Mouse (Mus musculus): ENCODE measurements around the gene Stk38. TPM values are rescaled to one million over a fixed set of nuclear protein-coding genes. Genes with fewer than 3 reads are reported as not detected.

Gene Stk38
- polyA plus RNA-seq, 1 experiment from 2014 or later: 136 TPM

DNA sequence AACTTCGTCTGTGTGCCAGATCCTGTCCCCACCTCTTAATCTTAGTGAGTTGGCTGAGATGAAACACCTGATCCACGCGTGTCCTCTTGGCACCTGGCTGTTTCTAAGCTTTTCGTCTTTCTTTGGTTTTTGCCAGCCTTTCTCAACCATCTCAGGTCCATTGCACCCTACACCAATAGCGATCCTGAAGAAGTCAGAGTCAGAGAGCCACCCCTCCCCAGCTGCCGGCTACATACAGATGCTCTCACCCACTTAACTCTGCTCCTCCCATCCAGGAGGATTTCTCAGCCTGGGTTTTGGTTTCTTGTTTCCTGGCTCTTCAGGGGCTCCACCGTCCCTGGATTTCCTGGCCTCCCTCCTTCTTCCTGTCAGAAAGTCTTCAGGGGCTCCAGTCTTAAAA lies 11.6 kb upstream of the Stk38 start:
- Histone ChIP-seq H3K36me3 (ENCODE audit: control insufficient read depth, insufficient read depth) (no peaks in the 10 kb centered on the region), H3K27me3 (replicated peaks; ENCODE audit: control insufficient read depth, insufficient read depth, low read length) (no peaks in the 10 kb centered on the region; the same call in 1 of the 2 replicates), H3K4me1 (replicated peaks; ENCODE audit: control insufficient read depth, insufficient read depth, low read length) (no peaks in the 10 kb centered on the region), H3K4me3 (replicated peaks; ENCODE audit: low read length) (no peak overlapping the region), H3K9ac (replicated peaks; ENCODE audit: low read depth, low read length) (no peak overlapping the region), H3K27ac (ENCODE audit: low read length) (no peak overlapping the region), H3K9me3 (ENCODE audit: control insufficient read depth, low read length) (no peaks in the 10 kb centered on the region), H3K4me2 (ENCODE audit: low read length) (no peak overlapping the region)
- no peak for ATAC-seq
- 84% methylated on average over 7 of the region's 7 CpGs for WGBS

DNA sequence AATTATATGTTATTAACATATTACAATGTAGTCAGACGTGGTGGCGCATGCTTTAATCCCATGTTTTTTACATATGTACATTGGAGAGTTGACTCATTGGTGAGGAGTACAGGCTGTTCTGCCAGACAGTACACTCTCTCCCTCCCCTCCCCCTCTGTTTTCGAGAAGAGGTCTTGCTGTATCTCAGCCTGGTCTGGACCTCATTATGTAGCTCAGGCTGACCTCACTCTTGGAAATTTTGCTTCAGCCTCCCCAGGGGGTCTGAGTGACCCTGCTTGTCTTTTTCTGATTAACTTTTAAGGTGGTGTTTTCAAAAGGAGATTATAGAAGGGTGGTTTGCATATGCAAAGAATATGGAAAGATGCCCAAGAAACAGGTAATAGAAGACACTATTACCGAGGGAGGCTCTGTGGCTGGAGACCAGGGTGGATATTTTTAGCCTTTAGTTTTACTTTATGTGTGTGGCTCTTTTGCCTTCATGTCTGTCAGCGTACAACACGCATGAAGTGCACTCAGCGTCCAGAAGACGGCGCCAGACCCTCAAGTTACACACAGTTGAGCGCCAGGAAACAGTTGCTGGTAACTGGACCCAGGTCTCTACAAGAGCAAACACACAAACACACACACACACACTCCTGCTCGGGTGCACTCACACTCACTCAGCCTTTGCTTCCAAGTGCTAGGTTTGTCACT lies 10.6 kb upstream of the Stk38 start:
- H3K4me3 ChIP-seq (replicated peaks; ENCODE audit: low read length): no peak overlapping the region
- 44% methylated on average over 11 of the region's 11 CpGs for WGBS
- no peaks in the 10 kb centered on the region for H3K4me1 ChIP-seq (replicated peaks; ENCODE audit: control insufficient read depth, insufficient read depth, low read length)
- H3K36me3 ChIP-seq (ENCODE audit: control insufficient read depth, insufficient read depth): no peaks in the 10 kb centered on the region
- no peaks in the 10 kb centered on the region for H3K9me3 ChIP-seq (ENCODE audit: control insufficient read depth, low read length)
- H3K27ac ChIP-seq (ENCODE audit: low read length): no peak overlapping the region
- no peak overlapping the region for H3K4me2 ChIP-seq (ENCODE audit: low read length)
- no peak for ATAC-seq
- H3K9ac ChIP-seq (replicated peaks; ENCODE audit: low read depth, low read length): no peak overlapping the region
- H3K27me3 ChIP-seq (replicated peaks; ENCODE audit: control insufficient read depth, insufficient read depth, low read length): no peaks in the 10 kb centered on the region; the same call in 1 of the 2 replicates

GRCm38 (mm10) chr17:29016705-29017104 lies 8.9 kb upstream of the Stk38 start:
- ATAC-seq: no peak
- Histone ChIP-seq H3K4me1 (replicated peaks; ENCODE audit: control insufficient read depth, insufficient read depth, low read length) (no peaks in the 10 kb centered on the region), H3K27me3 (replicated peaks; ENCODE audit: control insufficient read depth, insufficient read depth, low read length) (no peaks in the 10 kb centered on the region), H3K36me3 (ENCODE audit: control insufficient read depth, insufficient read depth) (no peaks in the 10 kb centered on the region), H3K27ac (ENCODE audit: low read length) (no peak overlapping the region), H3K4me2 (ENCODE audit: low read length) (no peak overlapping the region), H3K9me3 (ENCODE audit: control insufficient read depth, low read length) (no peaks in the 10 kb centered on the region), H3K4me3 (replicated peaks; ENCODE audit: low read length) (no peak overlapping the region), H3K9ac (replicated peaks; ENCODE audit: low read depth, low read length) (no peak overlapping the region)
- 88% methylated on average over 4 of the region's 4 CpGs for WGBS

DNA sequence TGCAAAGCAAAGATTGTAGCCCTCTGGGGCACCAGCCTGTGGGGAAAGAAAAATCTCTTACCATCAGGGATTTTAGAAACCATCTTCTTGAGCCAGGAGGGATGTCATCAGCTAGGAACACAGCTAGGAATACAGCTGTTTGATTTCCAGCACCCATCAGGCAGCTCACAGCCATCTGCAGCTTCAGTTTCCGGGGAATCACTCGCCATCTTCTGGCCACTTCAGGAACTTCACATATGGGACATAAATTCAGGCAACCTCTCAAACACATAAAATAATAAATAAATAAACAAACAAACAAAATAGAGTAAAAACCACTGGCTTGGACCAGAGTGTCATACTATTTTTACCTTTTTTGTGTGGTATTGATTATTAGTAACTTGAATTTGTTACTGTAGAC lies 7.8 kb upstream of the Stk38 start:
- no peaks in the 10 kb centered on the region for H3K9me3 ChIP-seq (ENCODE audit: control insufficient read depth, low read length)
- 18% methylated on average over 2 of the region's 2 CpGs for WGBS
- no peak for ATAC-seq
- H3K36me3 ChIP-seq (ENCODE audit: control insufficient read depth, insufficient read depth): no peaks in the 10 kb centered on the region
- no peak overlapping the region for H3K4me2 ChIP-seq (ENCODE audit: low read length)
- H3K27me3 ChIP-seq (replicated peaks; ENCODE audit: control insufficient read depth, insufficient read depth, low read length): no peaks in the 10 kb centered on the region
- H3K27ac ChIP-seq (ENCODE audit: low read length): no peak overlapping the region
- H3K9ac ChIP-seq (replicated peaks; ENCODE audit: low read depth, low read length): no peak overlapping the region
- no peak overlapping the region for H3K4me3 ChIP-seq (replicated peaks; ENCODE audit: low read length)
- no peaks in the 10 kb centered on the region for H3K4me1 ChIP-seq (replicated peaks; ENCODE audit: control insufficient read depth, insufficient read depth, low read length)

DNA sequence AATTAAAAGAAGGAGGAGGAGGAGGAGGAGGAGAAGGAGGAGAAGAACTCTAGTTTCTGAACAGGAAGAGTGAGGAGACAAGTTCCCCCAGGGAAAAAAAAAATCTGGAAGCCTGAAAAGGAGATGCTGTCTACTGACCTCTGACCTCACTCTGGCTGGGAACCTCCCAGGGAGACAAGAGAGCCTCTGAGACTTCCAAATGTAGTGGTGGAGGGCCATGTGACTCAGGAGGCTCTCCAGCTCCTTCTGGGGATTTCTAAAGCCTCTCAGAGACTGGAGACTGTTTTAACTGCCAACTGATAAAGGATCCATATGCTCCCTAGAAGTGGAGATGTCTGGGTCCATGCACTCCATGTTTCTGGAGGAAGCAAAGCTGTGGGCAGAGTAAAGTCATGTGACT lies 6.4 kb upstream of the Stk38 start:
- H3K4me1 ChIP-seq (replicated peaks; ENCODE audit: control insufficient read depth, insufficient read depth, low read length): no peaks in the 10 kb centered on the region
- no peaks in the 10 kb centered on the region for H3K27me3 ChIP-seq (replicated peaks; ENCODE audit: control insufficient read depth, insufficient read depth, low read length)
- H3K9ac ChIP-seq (replicated peaks; ENCODE audit: low read depth, low read length): no peak overlapping the region
- no peak overlapping the region for H3K4me2 ChIP-seq (ENCODE audit: low read length)
- no peaks in the 10 kb centered on the region for H3K9me3 ChIP-seq (ENCODE audit: control insufficient read depth, low read length)
- no peak overlapping the region for H3K4me3 ChIP-seq (replicated peaks; ENCODE audit: low read length)
- H3K27ac ChIP-seq (ENCODE audit: low read length): no peak overlapping the region
- no peak for ATAC-seq
- H3K36me3 ChIP-seq (ENCODE audit: control insufficient read depth, insufficient read depth): no peaks in the 10 kb centered on the region

DNA sequence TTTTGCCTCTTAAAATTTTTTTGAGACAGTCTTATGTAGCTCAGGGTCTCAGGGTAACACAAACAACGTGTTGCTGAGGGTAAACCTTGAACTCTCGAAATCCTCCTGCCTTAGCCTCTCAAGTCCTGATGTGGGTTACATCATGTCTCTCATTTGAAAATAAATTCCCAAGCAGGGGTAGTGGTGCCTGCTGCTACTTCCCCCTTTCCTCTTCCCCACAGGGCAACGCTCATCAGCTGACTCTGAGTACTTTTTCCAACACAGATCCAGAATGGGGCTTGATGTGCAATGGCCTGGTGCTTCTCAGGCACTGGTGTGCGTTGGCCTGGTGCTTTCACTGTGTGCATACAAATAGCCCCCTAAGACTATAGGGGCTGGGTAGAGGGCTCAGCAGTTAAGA lies 1.4 kb upstream of the Stk38 start:
- H3K27me3 ChIP-seq (replicated peaks; ENCODE audit: control insufficient read depth, insufficient read depth, low read length): no peaks in the 10 kb centered on the region
- H3K4me3 ChIP-seq (replicated peaks; ENCODE audit: low read length): no peak overlapping the region
- H3K36me3 ChIP-seq (ENCODE audit: control insufficient read depth, insufficient read depth): no peaks in the 10 kb centered on the region
- no peak overlapping the region for H3K9ac ChIP-seq (replicated peaks; ENCODE audit: low read depth, low read length)
- no peak for ATAC-seq
- WGBS: 88% methylated on average over 4 of the region's 4 CpGs
- H3K27ac ChIP-seq (ENCODE audit: low read length): no peak overlapping the region
- H3K4me1 ChIP-seq (replicated peaks; ENCODE audit: control insufficient read depth, insufficient read depth, low read length): peaks cover 24% of the 10 kb centered on the region
- H3K4me2 ChIP-seq (ENCODE audit: low read length): no peak overlapping the region
- H3K9me3 ChIP-seq (ENCODE audit: control insufficient read depth, low read length): no peaks in the 10 kb centered on the region

- Histone ChIP-seq H3K36me3 (ENCODE audit: control insufficient read depth, insufficient read depth) (no peaks in the 10 kb centered on the region), H3K9ac (replicated peaks; ENCODE audit: low read depth, low read length) (peak overlapping the region; percentile 97), H3K4me1 (replicated peaks; ENCODE audit: control insufficient read depth, insufficient read depth, low read length) (peaks cover 24% of the 10 kb centered on the region), H3K27me3 (replicated peaks; ENCODE audit: control insufficient read depth, insufficient read depth, low read length) (no peaks in the 10 kb centered on the region), H3K27ac (ENCODE audit: low read length) (peak overlapping the region; percentile 91; the same call in 1 of the 2 replicates), H3K4me2 (ENCODE audit: low read length) (peak overlapping the region; percentile 84), H3K4me3 (replicated peaks; ENCODE audit: low read length) (peak overlapping the region; percentile 99), H3K9me3 (ENCODE audit: control insufficient read depth, low read length) (no peaks in the 10 kb centered on the region)
- ATAC-seq: no peak
- WGBS: 9% methylated on average over 8 of the region's 8 CpGs
Measured at GRCm38 (mm10) chr17:29008326-29008650, 493 bp upstream of the Stk38 start.

DNA sequence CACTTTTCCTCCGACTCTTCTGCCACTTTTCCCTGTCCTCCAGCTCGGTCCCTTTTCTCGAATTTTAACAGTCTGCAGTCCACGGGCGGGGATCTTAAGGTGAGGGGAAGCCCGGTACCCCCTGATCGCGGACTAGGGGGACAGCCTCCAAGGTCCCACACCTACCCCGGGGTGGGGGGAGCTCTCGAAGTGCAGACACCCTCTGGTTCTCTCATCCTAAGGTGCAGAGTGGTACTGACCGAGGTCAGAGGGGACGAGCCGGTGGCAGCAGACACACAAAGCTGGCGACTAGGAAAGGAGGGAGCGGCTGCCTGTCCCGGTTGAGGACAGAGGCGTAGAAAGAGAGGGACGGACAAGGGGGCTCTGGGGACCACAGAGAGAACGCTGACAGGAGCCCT lies 553 bp downstream of the Stk38 start:
- ATAC-seq: no peak
- Histone ChIP-seq H3K27me3 (replicated peaks; ENCODE audit: control insufficient read depth, insufficient read depth, low read length) (no peaks in the 10 kb centered on the region), H3K27ac (ENCODE audit: low read length) (peak overlapping the region; percentile 91), H3K4me1 (replicated peaks; ENCODE audit: control insufficient read depth, insufficient read depth, low read length) (peaks cover 24% of the 10 kb centered on the region), H3K4me3 (replicated peaks; ENCODE audit: low read length) (peak overlapping the region; percentile 99), H3K36me3 (ENCODE audit: control insufficient read depth, insufficient read depth) (no peaks in the 10 kb centered on the region), H3K4me2 (ENCODE audit: low read length) (peak overlapping the region; percentile 84), H3K9me3 (ENCODE audit: control insufficient read depth, low read length) (no peaks in the 10 kb centered on the region), H3K9ac (replicated peaks; ENCODE audit: low read depth, low read length) (peak overlapping the region; percentile 97)
- WGBS: 0% methylated on average over 19 of the region's 19 CpGs

- peak overlapping the region; percentile 99 for H3K4me3 ChIP-seq (replicated peaks; ENCODE audit: low read length)
- peak overlapping the region; percentile 91 for H3K27ac ChIP-seq (ENCODE audit: low read length)
- H3K36me3 ChIP-seq (ENCODE audit: control insufficient read depth, insufficient read depth): no peaks in the 10 kb centered on the region
- H3K9ac ChIP-seq (replicated peaks; ENCODE audit: low read depth, low read length): peak overlapping the region; percentile 97
- peaks cover 24% of the 10 kb centered on the region for H3K4me1 ChIP-seq (replicated peaks; ENCODE audit: control insufficient read depth, insufficient read depth, low read length)
- H3K27me3 ChIP-seq (replicated peaks; ENCODE audit: control insufficient read depth, insufficient read depth, low read length): no peaks in the 10 kb centered on the region
- H3K9me3 ChIP-seq (ENCODE audit: control insufficient read depth, low read length): no peaks in the 10 kb centered on the region
- peak overlapping the region; percentile 84 for H3K4me2 ChIP-seq (ENCODE audit: low read length)
- no peak for ATAC-seq
- 12% methylated on average over 7 of the region's 7 CpGs for WGBS
Measured at GRCm38 (mm10) chr17:29006812-29007211, 983 bp downstream of the Stk38 start.

GRCm38 (mm10) chr17:29005002-29005401 lies 2.8 kb downstream of the Stk38 start:
- Histone ChIP-seq H3K4me2 (ENCODE audit: low read length) (peak overlapping the region; percentile 12), H3K9me3 (ENCODE audit: control insufficient read depth, low read length) (no peaks in the 10 kb centered on the region), H3K4me1 (replicated peaks; ENCODE audit: control insufficient read depth, insufficient read depth, low read length) (peaks cover 24% of the 10 kb centered on the region), H3K9ac (replicated peaks; ENCODE audit: low read depth, low read length) (no peak overlapping the region), H3K27ac (ENCODE audit: low read length) (no peak overlapping the region), H3K36me3 (ENCODE audit: control insufficient read depth, insufficient read depth) (peaks cover 7% of the 10 kb centered on the region), H3K4me3 (replicated peaks; ENCODE audit: low read length) (no peak overlapping the region), H3K27me3 (replicated peaks; ENCODE audit: control insufficient read depth, insufficient read depth, low read length) (no peaks in the 10 kb centered on the region)
- 96% methylated on average over 3 of the region's 3 CpGs for WGBS
- no peak for ATAC-seq
